Mouse (Mus musculus): ENCODE data around the gene Tmem260.

- TF ChIP-seq CTCF (conservative IDR thresholded peaks at IDR 0.05; ENCODE audit: insufficient read depth, insufficient read length, low read depth, low read length), result no peak
- no peak for TF ChIP-seq POLR2A (IDR thresholded peaks at IDR 0.05; ENCODE audit: low read depth, low read length)
Measured at GRCm38 (mm10) chr14:48566596-48566995, 120.7 kb downstream of the Tmem260 start.

Measured in kidney, adult 2 months (tissue).